Mouse (Mus musculus) lung, postnatal 0 days (tissue): ENCODE data around the gene Pitpnc1.

ENCODE experiments used
- CTCF ChIP-seq: IDR thresholded peaks from 2 replicates; pipeline ENCODE4 v1.5.1; 2016; ENCODE audit warnings: antibody characterized with exemption, mild to moderate bottlenecking
- EP300 ChIP-seq: IDR thresholded peaks from 2 replicates; pipeline ENCODE4 v1.6.1; 2016; ENCODE audit warnings: antibody characterized with exemption, mild to moderate bottlenecking, control low read depth

GRCm38 (mm10) chr11:107233252-107233890 is 237.1 kb downstream of the Pitpnc1 start:
- TF ChIP-seq EP300 (no peak), CTCF (no peak)
